In genomic region chrX:157481860-157482259, GRCm38 (mm10) we compare ENCODE assay signal across 28 mouse cellular contexts. TPM values are rescaled to one million over a fixed set of nuclear protein-coding genes. Genes with fewer than 3 reads are reported as not detected.
DNase-seq lines count a peak whose midpoint lies in the region; ATAC-seq lines count a peak whose summit lies in the region.
"Had no signal": no experiment of that assay in that cellular context is flagged by ENCODE, and none has a peak within 500 bp of the region (broad histone marks: within the 10 kb centered on the region; RNA-seq: fewer than 3 reads in every experiment).

No protein-coding gene starts in this region.

- 0 out of 2 replicates have a peak, but pooled peaks cover 3% of the 10 kb centered on the region for H3K4me1 ChIP-seq in heart, embryonic 12.5 days (replicated peaks)
- H3K4me1 ChIP-seq: embryonic facial prominence, embryonic 12.5 days; embryonic facial prominence, embryonic 15.5 days; forebrain, embryonic 12.5 days; forebrain, embryonic 15.5 days; heart, embryonic 15.5 days had no signal

- DNase-seq in embryo, embryonic 10.5 days (ENCODE audit: low spot score), result peak; percentile 7
- no peak for DNase-seq in embryo, embryonic 9.5 days (ENCODE audit: extremely low spot score)
- DNase-seq in heart, postnatal 10 days, result no peak
- DNase-seq in brain, adult 2 months (ENCODE audit: low read depth, low spot score), result peak; percentile 21
- DNase-seq: adrenal gland, adult 8-10 months; adrenal gland, postnatal 25 days; B cell, adult 2 months; cerebellum, adult 18-20 months; cerebellum, adult 9-10 months; cerebellum, postnatal 14 days; gastrocnemius, postnatal 10 days; gastrocnemius, postnatal 36 days; heart, postnatal 14 days; heart, postnatal 4 days; kidney, adult 18-20 months; kidney, adult 9 months had no signal

- no peak overlapping the region for H3K4me3 ChIP-seq in heart, embryonic 12.5 days
- H3K4me3 ChIP-seq: embryonic facial prominence, embryonic 12.5 days; embryonic facial prominence, embryonic 15.5 days; forebrain, embryonic 12.5 days; forebrain, embryonic 15.5 days; heart, embryonic 15.5 days had no signal

- no peaks in the 10 kb centered on the region for H3K9me3 ChIP-seq in heart, embryonic 12.5 days (replicated peaks)
- H3K9me3 ChIP-seq: embryonic facial prominence, embryonic 12.5 days; embryonic facial prominence, embryonic 15.5 days; forebrain, embryonic 12.5 days; forebrain, embryonic 15.5 days; heart, embryonic 15.5 days had no signal

- intact Hi-C loops in heart, postnatal 10 days (cut with DNase I), result no loop called here

- 57% methylated on average over 2 of the region's 2 CpGs for WGBS in heart, embryonic 12.5 days

- no peaks in the 10 kb centered on the region for H3K36me3 ChIP-seq in heart, embryonic 12.5 days
- H3K36me3 ChIP-seq: embryonic facial prominence, embryonic 12.5 days; embryonic facial prominence, embryonic 15.5 days; forebrain, embryonic 12.5 days; forebrain, embryonic 15.5 days; heart, embryonic 15.5 days had no signal

- no peak overlapping the region for H3K4me2 ChIP-seq in heart, embryonic 12.5 days
- H3K4me2 ChIP-seq: embryonic facial prominence, embryonic 12.5 days; embryonic facial prominence, embryonic 15.5 days; forebrain, embryonic 12.5 days; forebrain, embryonic 15.5 days; heart, embryonic 15.5 days; hindbrain, embryonic 14.5 days had no signal

- no peaks in the 10 kb centered on the region for H3K27me3 ChIP-seq in heart, embryonic 12.5 days (replicated peaks)
- H3K27me3 ChIP-seq: embryonic facial prominence, embryonic 12.5 days; embryonic facial prominence, embryonic 15.5 days; forebrain, embryonic 12.5 days; forebrain, embryonic 15.5 days; heart, embryonic 15.5 days had no signal

- ATAC-seq in heart, embryonic 12.5 days (ENCODE audit: insufficient number of reproducible peaks, low FRiP score), result no peak
- ATAC-seq in CD4-positive, CD25-positive, alpha-beta regulatory T cell, adult 4 months, result no peak
- ATAC-seq: activated CD4-positive, CD25-positive, alpha-beta regulatory T cell, adult 4 months; forebrain, embryonic 15.5 days; hindbrain, postnatal 0 days; inflammation-experienced regulatory T-cells, adult 6 months; intestine, embryonic 16.5 days had no signal

- H3K27ac ChIP-seq in heart, embryonic 12.5 days (ENCODE audit: poor library complexity, severe bottlenecking), result peak overlapping the region; percentile 44; the same call in 1 of the 2 replicates
- H3K27ac ChIP-seq: embryonic facial prominence, embryonic 12.5 days; embryonic facial prominence, embryonic 15.5 days; forebrain, embryonic 12.5 days; forebrain, embryonic 15.5 days; heart, embryonic 15.5 days; hindbrain, embryonic 14.5 days; hindbrain, postnatal 0 days had no signal

- H3K9ac ChIP-seq in heart, embryonic 12.5 days, result no peak overlapping the region
- H3K9ac ChIP-seq: embryonic facial prominence, embryonic 12.5 days; embryonic facial prominence, embryonic 15.5 days; forebrain, embryonic 12.5 days; forebrain, embryonic 15.5 days; heart, embryonic 15.5 days; hindbrain, embryonic 14.5 days had no signal

RNA-seq across cellular contexts. Expression of gene Sms, which starts 10.2 kb away (rescaled TPM):
- 67.2 and 84.6 TPM in 2 replicates for polyA plus RNA-seq in heart, embryonic 12.5 days (2016; fragmentation: Nextera tagmentation; extraction: Ambion mirVana)
- total RNA-seq in heart, postnatal 10 days (2021), result 10 to 100 TPM; 18.3 to 22.8 TPM
- 10 to 100 TPM; 46.7 to 62.0 TPM for polyA plus RNA-seq in CD4-positive, CD25-positive, alpha-beta regulatory T cell, adult 4 months (2017; shearing (Covaris generic))

Comparison
In these comparisons a context has a peak if more than half of its experiments do, and no peak if none do; other contexts are left out.
1. DNase-seq: peak in embryo, embryonic 10.5 days (single experiment) and brain, adult 2 months (single experiment); none in embryo, embryonic 9.5 days (single experiment) and heart, postnatal 10 days (0 of 2).